Mouse (Mus musculus) intestine, embryonic 15.5 days (tissue): ENCODE measurements around the gene Dph6. TPM values are rescaled to one million over a fixed set of nuclear protein-coding genes. Genes with fewer than 3 reads are reported as not detected.
"Not testable (repeated sequence)": the region's sequence is repeated elsewhere in the genome, so short reads cannot be mapped to it uniquely, and the experiment has no call there.

ENCODE experiments used
- ATAC-seq: fragments of 200-750 bp; cut with Nextera tagmentation; 2 replicates; pipeline ENCODE4 v1.8.0; 2017; ENCODE audit warnings: moderate TSS enrichment, moderate library complexity
- H3K27ac ChIP-seq: fragments of 300-500 bp; sonication (generic); 2 replicates; pipeline ENCODE4 v1.5.1; 2015; ENCODE audit warnings: mild to moderate bottlenecking, inconsistent platforms
- H3K27me3 ChIP-seq: fragments of 300-500 bp; sonication (generic); replicated peaks from 2 replicates; pipeline ENCODE4 v1.6.1; 2015; ENCODE audit warnings: inconsistent platforms
- H3K36me3 ChIP-seq: fragments of 300-500 bp; sonication (generic); 2 replicates; pipeline ENCODE4 v1.6.1; 2015; ENCODE audit warnings: inconsistent platforms
- H3K4me1 ChIP-seq: fragments of 300-500 bp; sonication (generic); replicated peaks from 2 replicates; pipeline ENCODE4 v1.6.1; 2015; ENCODE audit warnings: inconsistent platforms
- H3K4me2 ChIP-seq: fragments of 300-500 bp; sonication (generic); replicated peaks from 2 replicates; pipeline ENCODE4 v1.6.1; 2015; ENCODE audit warnings: mild to moderate bottlenecking, inconsistent platforms
- H3K4me3 ChIP-seq: fragments of 300-500 bp; sonication (generic); replicated peaks from 2 replicates; pipeline ENCODE4 v1.5.1; 2015; ENCODE audit warnings: inconsistent platforms
- H3K9ac ChIP-seq: fragments of 300-500 bp; sonication (generic); 2 replicates; pipeline ENCODE4 v1.6.1; 2015; ENCODE audit warnings: inconsistent platforms
- H3K9me3 ChIP-seq: fragments of 300-500 bp; sonication (generic); 2 replicates; pipeline ENCODE4 v1.6.1; 2016; ENCODE audit warnings: inconsistent platforms
- WGBS: fragments of 180-500 bp; shearing (Covaris S2); methylation state at CpG from one replicate; pipeline ENCODE4 v1.1.7; 2015; 5-methylcytosine and 5-hydroxymethylcytosine counted together
- polyA plus RNA-seq: library from polyadenylated mRNA; unstranded; fragments of >200 nt; fragmentation: Nextera tagmentation; extraction: Ambion mirVana; gene quantifications from 2 replicates; pipeline ENCODE4 v1.2.1, GENCODE M21; 2015

Gene Dph6
- polyA plus RNA-seq, 1 experiment from 2014 or later, result 18.0 TPM

DNA sequence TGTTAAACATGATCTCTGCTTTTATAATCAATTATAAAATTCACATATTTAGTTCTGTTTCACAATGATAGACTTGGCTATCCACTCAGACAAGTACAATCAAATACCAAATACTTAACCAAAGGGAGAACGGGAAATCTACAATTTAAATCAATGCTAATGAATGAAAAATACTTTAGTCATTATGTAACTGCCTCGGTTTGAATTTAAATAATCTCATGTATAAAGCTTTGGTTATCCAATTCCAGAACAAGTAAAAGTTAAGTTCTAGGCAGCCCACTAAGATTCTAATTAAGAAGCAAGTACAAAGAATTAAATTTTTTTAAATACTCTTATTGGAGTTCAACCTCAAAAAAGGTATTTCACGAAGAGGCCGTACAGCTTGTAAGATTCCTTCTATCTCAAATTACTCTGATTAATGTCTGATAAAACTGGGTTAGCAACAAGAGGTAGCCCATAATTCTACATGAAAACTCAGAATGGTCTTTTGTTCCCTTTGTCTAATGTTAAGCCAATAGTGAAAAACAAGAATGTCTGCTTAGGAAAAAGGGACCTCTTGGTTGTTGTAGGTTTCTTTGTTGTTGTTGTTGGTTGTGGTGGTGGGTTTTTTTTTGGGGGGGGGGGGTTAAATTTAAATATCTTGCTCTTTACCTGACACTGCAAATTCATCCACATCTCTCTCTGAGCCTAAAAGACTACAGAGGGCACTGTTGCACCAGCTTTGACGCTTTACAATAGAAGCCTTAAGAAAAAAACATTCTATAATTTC lies 32.8 kb downstream of the Dph6 start:
- Histone ChIP-seq H3K27me3 (no peaks in the 10 kb centered on the region), H3K9me3 (no peaks in the 10 kb centered on the region), H3K27ac (no peak overlapping the region), H3K9ac (no peak overlapping the region), H3K4me2 (no peak overlapping the region), H3K36me3 (no peaks in the 10 kb centered on the region), H3K4me3 (no peak overlapping the region), H3K4me1 (0 out of 2 replicates have a peak, but pooled peaks cover 2% of the 10 kb centered on the region)
- WGBS, result 54% methylated on average over 5 of the region's 5 CpGs
- ATAC-seq, result no peak

DNA sequence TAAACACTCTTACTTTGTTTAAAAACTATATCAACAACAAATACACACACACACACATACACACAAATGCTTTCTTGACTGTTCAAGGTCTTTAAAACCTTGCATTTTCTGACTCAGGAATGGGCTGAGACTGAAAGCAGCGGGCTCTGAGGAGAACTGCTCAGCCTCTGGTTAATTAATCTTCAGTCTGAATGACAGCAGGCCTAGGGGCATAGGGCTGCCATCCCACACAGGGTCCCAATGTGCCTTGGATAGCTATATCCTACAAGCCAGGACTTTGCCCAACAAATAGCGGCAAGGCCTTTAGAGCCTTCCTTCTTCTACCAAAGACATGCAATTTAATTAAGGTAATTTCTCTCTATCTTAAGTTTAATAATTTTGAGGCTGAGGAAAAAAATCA lies 43.2 kb downstream of the Dph6 start:
- WGBS, result 75% methylated on average over 2 of the region's 2 CpGs
- Histone ChIP-seq H3K9me3 (no peaks in the 10 kb centered on the region), H3K27ac (no peak overlapping the region), H3K9ac (no peak overlapping the region), H3K4me1 (no peaks in the 10 kb centered on the region), H3K4me3 (no peak overlapping the region), H3K27me3 (no peaks in the 10 kb centered on the region), H3K4me2 (no peak overlapping the region), H3K36me3 (no peaks in the 10 kb centered on the region)
- ATAC-seq, result no peak

DNA sequence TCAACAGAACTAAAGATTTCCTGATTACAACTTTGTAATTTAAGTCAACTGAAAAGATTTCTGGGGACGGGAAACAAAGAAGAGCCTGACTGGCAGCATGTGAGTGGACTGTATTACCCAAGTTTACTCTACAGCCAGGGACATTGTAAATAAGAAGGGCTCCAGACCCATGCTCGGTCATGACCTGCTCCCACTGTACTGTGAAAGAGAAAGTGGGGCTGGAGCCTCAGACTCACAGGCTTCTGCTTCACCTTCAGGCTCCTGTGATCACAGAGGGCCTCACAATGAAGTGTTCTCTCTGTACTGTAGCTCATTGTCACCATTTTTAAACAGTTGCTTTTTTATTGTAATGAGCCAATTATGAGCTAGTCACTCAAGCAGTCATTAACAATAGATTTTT lies 44.7 kb downstream of the Dph6 start:
- Histone ChIP-seq H3K9ac (no peak overlapping the region), H3K9me3 (no peaks in the 10 kb centered on the region), H3K4me3 (no peak overlapping the region), H3K4me1 (no peaks in the 10 kb centered on the region), H3K4me2 (no peak overlapping the region), H3K36me3 (no peaks in the 10 kb centered on the region), H3K27ac (no peak overlapping the region), H3K27me3 (no peaks in the 10 kb centered on the region)
- ATAC-seq, result no peak
- WGBS, result 20% methylated on average over 2 of the region's 2 CpGs

DNA sequence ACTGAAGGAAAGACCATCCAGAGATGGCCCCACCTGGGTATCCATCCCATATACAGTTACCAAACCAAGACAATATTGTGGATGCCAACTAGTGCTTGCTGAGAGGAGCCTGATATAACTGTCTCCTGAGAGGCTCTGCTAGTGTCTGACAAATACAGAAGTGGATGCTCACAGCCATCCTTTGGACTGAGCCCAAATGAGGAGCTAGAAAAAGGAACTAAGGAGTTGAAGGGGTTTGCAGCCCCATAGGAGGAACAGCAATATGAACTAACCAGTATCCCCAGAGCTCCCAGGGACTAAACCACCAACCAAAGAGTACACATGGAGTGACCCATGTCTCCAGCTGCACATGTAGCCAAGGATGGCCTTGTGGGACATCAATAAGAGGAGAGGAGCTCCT lies 49.6 kb downstream of the Dph6 start:
- H3K27me3 ChIP-seq, result not testable (repeated sequence)

DNA sequence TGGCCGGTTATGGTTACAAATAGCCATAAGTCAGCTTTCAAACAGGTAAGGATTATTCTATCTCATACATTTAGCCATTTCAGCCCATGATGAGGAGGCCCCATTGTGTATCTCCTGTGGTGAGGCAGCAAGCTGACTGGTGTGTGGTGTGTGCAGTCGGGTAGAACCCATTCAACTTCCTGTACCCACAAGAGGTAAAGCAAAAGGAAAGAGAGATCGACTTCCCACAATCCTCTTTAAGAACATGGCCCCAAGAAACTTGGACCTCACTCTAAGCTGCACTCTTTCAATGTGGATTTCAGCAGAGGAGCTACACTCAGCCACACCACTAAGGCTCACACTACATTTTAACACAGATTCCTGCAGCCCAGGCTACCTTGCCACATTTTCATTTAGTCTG lies 53.6 kb downstream of the Dph6 start:
- Histone ChIP-seq H3K9ac (no peak overlapping the region), H3K36me3 (no peaks in the 10 kb centered on the region), H3K27ac (no peak overlapping the region), H3K27me3 (no peaks in the 10 kb centered on the region), H3K4me1 (no peaks in the 10 kb centered on the region), H3K4me2 (no peak overlapping the region), H3K4me3 (no peak overlapping the region), H3K9me3 (no peaks in the 10 kb centered on the region)
- WGBS, result 90% methylated on average over 3 of the region's 3 CpGs
- ATAC-seq, result no peak

More for the DNA sequence above, 49.6 kb downstream of the Dph6 start:
- H3K9ac ChIP-seq, H3K36me3 ChIP-seq, H3K4me3 ChIP-seq, H3K4me1 ChIP-seq, H3K4me2 ChIP-seq, H3K9me3 ChIP-seq, ATAC-seq, H3K27ac ChIP-seq: not testable (repeated sequence)

DNA sequence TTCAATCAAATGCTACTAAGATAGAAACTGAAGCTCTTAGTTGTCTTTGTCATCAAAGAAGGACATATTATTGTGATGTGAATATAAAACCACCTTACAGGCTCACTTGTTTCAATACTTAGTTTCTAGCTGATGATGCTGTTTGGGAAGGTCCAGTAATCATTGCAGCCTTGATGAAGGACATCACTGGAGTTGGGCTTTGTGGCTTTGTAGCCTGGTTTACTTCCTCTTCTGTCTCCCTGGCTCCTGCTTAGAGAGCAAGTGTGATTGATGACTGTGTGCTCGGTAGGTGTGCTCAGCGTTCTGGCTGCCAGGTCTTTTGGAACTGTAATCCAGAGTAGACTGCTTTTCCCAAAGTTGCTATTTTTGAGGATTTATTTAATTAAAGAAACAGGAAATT lies 55.0 kb downstream of the Dph6 start:
- Histone ChIP-seq H3K9me3 (no peaks in the 10 kb centered on the region), H3K36me3 (no peaks in the 10 kb centered on the region), H3K4me2 (no peak overlapping the region), H3K9ac (no peak overlapping the region), H3K27ac (no peak overlapping the region), H3K4me3 (no peak overlapping the region), H3K4me1 (no peaks in the 10 kb centered on the region), H3K27me3 (no peaks in the 10 kb centered on the region)
- WGBS, result 36% methylated on average over 2 of the region's 2 CpGs
- no peak for ATAC-seq

DNA sequence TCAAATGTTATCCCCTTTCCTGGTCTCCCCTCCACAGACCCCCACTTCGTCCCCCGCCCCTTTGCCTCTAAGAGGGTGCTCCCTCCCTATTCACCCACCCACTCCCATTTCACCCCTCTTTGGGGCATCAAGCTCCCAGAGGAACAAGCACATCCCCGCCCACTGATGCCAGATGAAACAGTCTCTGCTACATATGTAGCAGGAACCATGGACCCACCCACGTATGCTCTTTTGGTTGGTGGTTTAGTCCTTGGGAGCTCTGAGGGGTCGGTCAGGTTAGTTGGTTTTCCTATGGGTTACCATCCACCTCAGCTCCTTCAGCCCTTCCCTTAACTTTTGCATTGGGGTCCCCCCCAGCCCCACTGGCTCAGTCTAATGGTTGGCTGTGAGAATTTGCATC lies 61.4 kb downstream of the Dph6 start:
- 93% methylated on average over 5 of the region's 5 CpGs for WGBS
- H3K4me3 ChIP-seq, result no peak overlapping the region
- no peaks in the 10 kb centered on the region for H3K9me3 ChIP-seq
- no peak overlapping the region for H3K27ac ChIP-seq
- no peak overlapping the region for H3K4me2 ChIP-seq
- H3K27me3 ChIP-seq, result no peaks in the 10 kb centered on the region
- no peaks in the 10 kb centered on the region for H3K36me3 ChIP-seq
- H3K4me1 ChIP-seq, result no peaks in the 10 kb centered on the region
- H3K9ac ChIP-seq, result no peak overlapping the region
- no peak for ATAC-seq

DNA sequence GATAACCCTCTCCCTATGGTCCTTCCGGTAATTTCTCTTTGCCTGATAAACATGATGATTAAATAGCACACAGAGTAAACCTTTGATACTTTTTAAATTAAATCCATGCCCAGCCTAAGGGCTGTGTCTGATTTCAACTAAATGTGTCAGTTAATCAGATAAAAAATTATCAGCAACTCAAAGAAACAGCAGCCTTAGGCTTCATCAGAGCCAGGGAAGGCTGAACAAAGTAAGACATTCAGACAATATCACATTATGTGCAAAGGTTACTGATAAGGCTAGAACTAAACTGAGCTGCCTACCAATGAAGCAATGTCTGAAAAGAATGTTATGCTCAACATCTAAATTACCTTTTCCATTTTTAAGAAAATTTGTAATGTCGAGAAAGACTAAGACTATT lies 74.0 kb downstream of the Dph6 start:
- Histone ChIP-seq H3K4me1 (no peaks in the 10 kb centered on the region), H3K9ac (no peak overlapping the region), H3K36me3 (no peaks in the 10 kb centered on the region), H3K27me3 (no peaks in the 10 kb centered on the region), H3K27ac (no peak overlapping the region), H3K4me2 (no peak overlapping the region), H3K4me3 (no peak overlapping the region), H3K9me3 (no peaks in the 10 kb centered on the region)
- 67% methylated on average over 2 of the region's 2 CpGs for WGBS
- ATAC-seq, result peak; percentile 82

DNA sequence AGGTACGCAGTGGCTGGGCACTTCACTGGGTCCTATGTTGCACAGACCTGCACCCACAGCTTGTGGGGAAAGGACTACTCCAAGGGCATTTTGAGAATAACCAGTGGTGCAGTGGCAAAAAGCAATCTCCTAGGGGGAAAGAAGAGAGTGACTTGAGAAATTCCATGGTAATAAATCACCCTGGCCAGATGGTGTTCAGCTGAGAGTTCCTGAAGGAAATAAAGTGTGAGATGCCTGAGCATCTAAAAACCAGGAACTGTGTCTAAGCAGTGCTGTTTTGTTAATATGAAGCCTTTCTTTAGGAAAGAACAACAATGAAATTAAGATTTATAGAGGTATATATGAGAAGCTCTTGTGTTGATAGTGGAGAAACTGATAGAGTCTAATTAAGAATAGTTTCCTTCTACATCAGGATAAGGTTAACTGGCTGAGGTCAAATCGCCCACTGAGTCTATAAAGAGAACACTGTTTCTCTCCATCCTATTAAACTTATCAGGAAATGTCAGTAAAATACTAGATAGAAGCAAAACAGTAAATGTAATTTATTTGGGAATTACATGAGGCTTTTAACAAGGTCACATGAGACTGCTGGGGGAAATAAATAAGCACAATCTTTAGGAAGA lies 111.7 kb downstream of the Dph6 start:
- no peak overlapping the region for H3K27ac ChIP-seq
- no peak overlapping the region for H3K9ac ChIP-seq
- no peak overlapping the region for H3K4me2 ChIP-seq
- no peaks in the 10 kb centered on the region for H3K36me3 ChIP-seq
- no peaks in the 10 kb centered on the region for H3K9me3 ChIP-seq
- WGBS, result 77% methylated on average over 2 of the region's 2 CpGs
- no peaks in the 10 kb centered on the region for H3K27me3 ChIP-seq
- H3K4me1 ChIP-seq, result no peaks in the 10 kb centered on the region
- no peak for ATAC-seq
- no peak overlapping the region for H3K4me3 ChIP-seq

DNA sequence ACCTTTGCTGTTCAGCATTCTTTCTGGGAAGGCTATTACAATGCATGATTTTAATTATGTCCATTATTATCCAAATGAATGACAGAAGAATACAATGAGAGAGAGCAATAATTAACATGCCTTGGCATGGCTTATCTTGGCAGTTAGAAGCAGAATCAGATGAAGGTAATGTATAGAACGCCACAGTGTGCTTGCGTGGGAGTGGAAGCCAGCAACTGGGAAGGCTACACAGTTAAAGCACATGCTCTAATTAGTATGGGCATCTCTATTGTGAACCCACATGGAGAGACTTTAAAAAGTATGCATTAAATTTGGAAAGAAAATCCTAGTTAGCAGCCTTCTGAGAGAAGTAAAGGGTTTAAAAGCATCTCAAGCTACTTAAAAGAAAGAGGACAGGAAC lies 112.4 kb downstream of the Dph6 start:
- 86% methylated on average over 2 of the region's 2 CpGs for WGBS

DNA sequence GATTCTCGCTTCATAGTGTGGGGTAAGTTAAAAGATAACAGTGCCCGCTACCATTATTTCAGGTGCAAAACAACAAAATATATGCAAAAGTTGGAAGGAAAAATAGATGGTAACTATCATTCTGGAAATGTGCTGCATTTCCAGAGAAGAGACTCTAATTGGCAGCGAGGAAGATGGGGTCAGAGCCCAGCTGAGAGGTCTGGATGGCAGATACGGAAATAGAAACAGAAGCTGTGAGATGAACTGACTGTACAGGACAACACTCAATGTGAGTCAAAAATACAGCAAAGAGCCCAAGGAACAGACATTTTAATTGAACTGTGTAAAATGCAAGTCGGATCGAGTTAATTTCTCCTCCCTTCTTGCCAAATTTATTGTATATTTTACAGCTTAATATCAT lies 114.3 kb downstream of the Dph6 start:
- no peak overlapping the region for H3K27ac ChIP-seq
- no peaks in the 10 kb centered on the region for H3K27me3 ChIP-seq
- 86% methylated on average over 6 of the region's 6 CpGs for WGBS
- H3K9ac ChIP-seq, result no peak overlapping the region
- H3K9me3 ChIP-seq, result no peaks in the 10 kb centered on the region
- no peak overlapping the region for H3K4me2 ChIP-seq
- H3K4me1 ChIP-seq, result no peaks in the 10 kb centered on the region
- H3K4me3 ChIP-seq, result no peak overlapping the region
- ATAC-seq, result no peak
- no peaks in the 10 kb centered on the region for H3K36me3 ChIP-seq

More for the DNA sequence above, 112.4 kb downstream of the Dph6 start:
- Histone ChIP-seq H3K9me3 (no peaks in the 10 kb centered on the region), H3K4me1 (no peaks in the 10 kb centered on the region), H3K36me3 (no peaks in the 10 kb centered on the region), H3K27ac (no peak overlapping the region), H3K9ac (no peak overlapping the region), H3K4me2 (no peak overlapping the region), H3K4me3 (no peak overlapping the region), H3K27me3 (no peaks in the 10 kb centered on the region)
- no peak for ATAC-seq

DNA sequence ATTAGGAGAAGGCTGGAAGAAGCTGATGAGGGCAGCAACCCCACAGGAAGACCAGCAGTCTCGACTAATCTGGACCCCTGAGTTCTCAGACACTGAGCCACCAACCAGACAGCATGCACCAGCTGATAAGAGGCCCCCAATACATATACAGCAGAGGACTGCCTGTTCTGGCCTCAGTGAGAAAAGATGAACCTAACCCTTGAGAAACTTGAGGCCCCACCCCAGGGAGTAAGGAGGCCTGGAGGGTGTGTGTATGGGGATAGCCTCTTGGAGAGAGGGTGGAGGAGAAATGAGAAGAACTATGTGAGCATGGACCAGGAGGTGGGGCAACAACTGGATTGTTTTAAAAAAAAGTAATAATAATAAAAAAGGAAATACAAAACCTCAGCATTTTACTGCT lies 118.7 kb downstream of the Dph6 start:
- ATAC-seq, result no peak
- H3K4me2 ChIP-seq, result no peak overlapping the region
- H3K9me3 ChIP-seq, result no peaks in the 10 kb centered on the region
- H3K27ac ChIP-seq, result no peak overlapping the region
- H3K4me1 ChIP-seq, result no peaks in the 10 kb centered on the region
- no peaks in the 10 kb centered on the region for H3K36me3 ChIP-seq
- no peak overlapping the region for H3K4me3 ChIP-seq
- 52% methylated on average over 1 of the region's 1 CpGs for WGBS
- H3K9ac ChIP-seq, result no peak overlapping the region
- no peaks in the 10 kb centered on the region for H3K27me3 ChIP-seq
